Mouse (Mus musculus) adrenal gland, postnatal 14 days (tissue): ENCODE data around the gene Auts2. TPM values are rescaled to one million over a fixed set of nuclear protein-coding genes. Genes with fewer than 3 reads are reported as not detected.

ENCODE experiments used
- DNase-seq: peaks from one replicate; pipeline ENCODE4 v3.0.0; 2021; ENCODE audit warnings: mixed read lengths
- total RNA-seq: library from RNA; stranded (reverse); gene quantifications from 2 replicates; pipeline ENCODE4 v1.2.3, GENCODE M21; 2021

The Auts2 gene
- total RNA-seq, 1 experiment from 2014 or later: 38.2 TPM

DNA sequence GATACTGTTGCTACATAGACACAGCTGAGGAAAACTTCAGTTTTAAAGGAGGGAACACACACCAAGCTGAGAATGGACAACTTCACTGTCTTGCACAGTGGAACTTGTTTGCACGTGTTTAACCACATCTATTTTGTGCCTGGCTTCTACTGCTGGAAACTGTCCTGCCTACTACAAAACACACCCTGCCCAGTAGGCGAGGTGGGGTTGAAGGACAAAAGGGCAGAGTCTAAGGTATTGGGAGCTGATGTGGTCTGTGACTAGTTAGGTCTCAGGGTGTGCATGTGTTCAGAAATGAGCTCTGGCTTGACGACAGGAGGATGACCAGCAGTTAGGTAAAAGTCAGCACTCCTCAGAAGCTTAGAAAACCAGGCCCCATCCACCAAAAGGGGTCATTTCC lies 636.8 kb downstream of the Auts2 start:
- DNase-seq: no peak

- no peak for DNase-seq
These were observed 638.7 kb downstream of the Auts2 start for GRCm38 (mm10) chr5:131904478-131904877.

DNA sequence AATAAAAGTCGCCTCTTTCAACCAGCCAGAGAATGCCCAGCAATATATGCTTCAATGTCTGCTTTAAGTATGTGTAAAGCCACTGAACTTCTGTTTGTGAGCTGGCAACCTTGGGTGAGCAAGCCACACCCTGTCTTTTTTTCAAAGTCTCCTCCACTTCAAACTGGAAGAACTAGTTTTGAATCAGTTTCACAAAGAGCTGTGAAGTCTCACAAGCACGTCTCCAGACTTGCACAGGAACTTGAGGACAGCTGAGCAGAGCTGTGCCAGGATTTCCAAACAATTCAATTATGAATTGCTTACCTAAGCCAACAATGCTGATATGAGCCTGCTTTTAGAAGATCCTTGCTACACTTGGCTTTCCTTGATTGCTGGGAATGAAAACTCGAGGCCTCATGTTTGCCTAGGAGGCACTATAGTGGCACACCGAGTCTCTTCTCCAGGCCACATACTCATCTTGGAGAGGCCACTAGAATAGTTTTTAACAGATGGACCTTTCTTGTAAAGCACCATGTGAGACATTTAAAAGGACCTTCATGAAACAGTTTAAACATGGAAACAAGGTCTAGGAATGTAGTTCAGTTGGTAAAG lies 645.0 kb downstream of the Auts2 start:
- no peak for DNase-seq

DNA sequence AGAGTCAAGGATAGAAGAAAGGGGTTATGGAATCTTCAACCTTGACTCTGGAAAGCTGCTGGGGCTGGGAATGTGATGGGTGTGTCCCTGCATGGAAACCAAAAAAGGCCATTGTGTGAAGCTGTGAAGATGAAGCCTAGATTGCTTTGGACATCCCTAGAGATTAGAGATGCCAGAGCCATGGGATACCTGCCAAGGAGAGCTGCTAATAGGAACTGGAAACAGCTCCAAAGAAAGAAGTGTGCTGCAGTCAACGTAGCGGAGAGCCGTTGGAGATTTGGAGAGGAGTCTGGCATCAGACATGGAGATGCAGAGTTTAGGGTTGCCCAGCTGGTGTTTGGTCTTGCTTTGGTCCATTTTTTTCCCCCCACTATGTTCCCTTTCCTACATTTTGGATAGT lies 656.5 kb downstream of the Auts2 start:
- peak; percentile 8 for DNase-seq

DNA sequence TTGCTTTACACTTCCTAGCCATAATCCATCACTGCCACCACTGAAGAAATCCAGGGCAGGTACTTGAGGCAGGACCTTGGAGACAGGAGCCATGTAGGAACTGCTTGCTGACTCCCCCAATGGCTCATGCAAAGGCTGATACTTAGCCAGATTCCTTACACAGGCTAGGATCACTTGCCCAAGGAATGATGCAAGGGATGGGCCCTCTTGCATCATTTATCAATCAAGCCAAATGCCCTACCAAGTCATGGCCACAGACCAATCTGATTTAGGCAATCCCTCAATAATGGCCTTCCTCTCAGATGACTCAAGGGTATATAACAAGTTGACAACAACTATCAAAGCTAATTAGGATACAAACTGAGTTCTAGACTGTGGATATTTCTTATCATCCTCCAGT lies 666.6 kb downstream of the Auts2 start:
- peak; percentile 71 for DNase-seq

GRCm38 (mm10) chr5:131875976-131876375 lies 667.2 kb downstream of the Auts2 start:
- DNase-seq: peak; percentile 18

GRCm38 (mm10) chr5:131873116-131873515 lies 670.0 kb downstream of the Auts2 start:
- no peak for DNase-seq

DNA sequence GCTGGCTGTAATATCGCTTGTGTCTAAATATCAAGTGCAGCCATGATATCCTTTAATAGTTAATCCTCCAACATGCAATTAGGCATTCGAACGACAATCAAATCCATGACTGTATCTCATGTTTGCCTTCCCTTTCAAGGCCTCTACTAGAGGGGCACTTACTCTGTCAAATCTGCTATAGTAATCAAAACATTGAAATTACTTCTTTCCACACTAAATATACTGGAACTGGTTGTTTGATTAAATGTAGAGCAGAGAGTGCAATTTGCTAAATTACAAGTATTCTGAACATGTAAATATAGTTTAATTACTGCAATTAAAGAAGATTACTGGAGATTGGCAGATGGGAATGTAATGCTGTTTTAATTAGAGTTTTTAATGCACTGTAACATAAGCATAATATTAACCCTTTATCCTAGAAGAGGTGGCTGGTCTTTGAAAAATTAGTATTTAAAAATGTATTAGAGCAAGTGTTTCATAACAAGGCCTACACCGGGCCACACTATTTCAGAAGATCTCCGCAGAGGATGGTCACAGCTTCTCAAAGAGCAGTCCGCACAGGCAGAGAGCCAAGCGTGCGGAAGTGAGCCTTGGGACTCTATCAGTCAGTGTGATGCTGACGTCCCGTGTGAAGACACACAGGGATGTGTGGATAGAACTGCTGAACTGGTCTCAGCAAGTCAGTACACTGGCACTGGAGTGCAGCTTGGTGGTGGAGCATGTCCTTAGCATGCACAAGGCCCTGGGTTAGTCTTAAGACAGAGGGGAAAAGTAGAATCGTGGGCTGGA lies 673.2 kb downstream of the Auts2 start:
- DNase-seq: no peak

- DNase-seq: no peak
These were observed 677.9 kb downstream of the Auts2 start for GRCm38 (mm10) chr5:131865200-131865599.

DNA sequence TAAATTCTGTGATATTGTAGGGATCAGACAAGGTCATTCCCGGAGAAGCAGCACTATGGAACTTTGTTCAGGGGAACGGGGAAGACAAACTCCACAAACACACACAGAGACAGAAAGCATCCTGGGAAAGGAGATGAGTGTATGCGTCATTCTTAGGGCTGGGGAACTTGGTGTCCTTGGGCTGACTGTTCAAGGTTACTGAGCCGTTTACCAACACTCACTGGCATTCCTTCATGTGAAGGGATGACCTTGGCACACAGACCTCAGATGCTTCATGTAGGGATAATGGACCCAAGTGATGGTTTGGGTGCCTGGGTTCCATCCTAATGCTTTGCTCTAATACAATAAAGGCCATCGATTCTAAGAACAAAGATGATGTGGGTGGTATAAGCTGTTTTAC lies 685.2 kb downstream of the Auts2 start:
- DNase-seq: peak; percentile 59

GRCm38 (mm10) chr5:131855358-131855757 lies 687.8 kb downstream of the Auts2 start:
- peak; percentile 42 for DNase-seq

GRCm38 (mm10) chr5:131851597-131852453 lies 691.3 kb downstream of the Auts2 start:
- no peak for DNase-seq

DNA sequence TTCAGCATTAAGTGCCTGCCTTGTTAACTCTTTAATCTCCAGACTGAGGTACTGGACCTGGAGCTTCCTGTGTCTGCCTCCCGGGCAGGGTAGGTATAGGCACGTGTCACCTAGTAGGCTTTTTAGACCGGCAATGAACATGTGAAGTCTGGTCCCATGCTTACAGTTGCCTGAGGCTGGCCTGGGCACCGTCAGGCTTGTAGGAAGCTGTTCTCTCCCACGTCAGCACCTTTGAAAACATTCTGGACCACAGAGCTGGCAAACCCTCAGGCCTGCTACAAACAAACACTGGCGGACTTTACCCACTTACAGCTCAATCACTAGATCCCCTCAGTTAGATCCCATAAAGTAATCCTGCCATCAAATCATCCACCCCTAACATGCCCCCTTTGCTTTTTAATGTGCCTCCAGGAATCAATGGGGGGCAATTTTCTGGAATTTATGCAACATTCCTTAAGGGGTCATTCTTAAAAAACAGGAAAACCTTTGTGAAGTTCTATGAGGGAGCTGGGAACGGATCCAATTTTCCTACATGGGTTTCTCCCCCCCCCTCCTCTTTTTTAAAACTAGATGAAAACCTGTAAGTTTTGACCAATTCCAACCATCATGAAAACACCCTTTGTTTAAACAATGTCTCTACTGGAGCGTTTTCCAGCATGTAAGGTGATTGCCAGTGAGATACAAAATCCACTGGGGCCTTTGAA lies 692.4 kb downstream of the Auts2 start:
- DNase-seq: no peak

DNA sequence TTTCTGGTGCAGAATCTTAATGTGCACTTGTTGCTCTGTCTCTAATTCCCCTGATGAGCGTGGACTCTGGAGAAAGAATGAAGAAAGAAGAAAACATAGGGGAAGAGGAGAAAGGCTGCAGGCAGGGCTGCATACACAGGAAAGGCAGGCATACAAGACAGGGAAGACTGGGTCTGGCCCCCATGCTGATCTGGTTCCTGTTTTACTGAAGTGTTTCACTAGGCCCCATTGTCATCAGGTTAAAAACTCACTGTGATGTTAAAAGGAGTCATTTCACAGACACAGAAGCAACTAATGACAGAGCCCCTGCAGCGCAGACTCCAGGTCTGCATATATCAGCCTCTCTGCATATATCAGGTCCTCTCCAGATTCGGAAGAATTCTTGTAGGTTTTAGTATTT lies 693.5 kb downstream of the Auts2 start:
- DNase-seq: no peak

DNA sequence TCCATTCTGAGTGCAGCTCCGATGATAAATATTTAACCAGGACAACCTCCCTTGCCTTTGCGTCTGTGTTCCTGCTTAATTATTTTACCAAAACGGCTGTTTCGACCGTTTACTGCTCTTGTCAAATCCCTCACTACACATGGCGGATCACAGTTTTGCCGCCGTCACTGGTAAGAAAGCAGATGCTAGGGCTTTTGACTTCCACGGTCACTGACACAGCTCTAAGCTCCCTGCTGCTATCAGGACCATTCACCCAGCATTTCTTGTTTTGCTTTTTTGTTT lies 698.7 kb downstream of the Auts2 start:
- no peak for DNase-seq

- DNase-seq: no peak
These were observed 699.2 kb downstream of the Auts2 start for GRCm38 (mm10) chr5:131843766-131844518.

DNA sequence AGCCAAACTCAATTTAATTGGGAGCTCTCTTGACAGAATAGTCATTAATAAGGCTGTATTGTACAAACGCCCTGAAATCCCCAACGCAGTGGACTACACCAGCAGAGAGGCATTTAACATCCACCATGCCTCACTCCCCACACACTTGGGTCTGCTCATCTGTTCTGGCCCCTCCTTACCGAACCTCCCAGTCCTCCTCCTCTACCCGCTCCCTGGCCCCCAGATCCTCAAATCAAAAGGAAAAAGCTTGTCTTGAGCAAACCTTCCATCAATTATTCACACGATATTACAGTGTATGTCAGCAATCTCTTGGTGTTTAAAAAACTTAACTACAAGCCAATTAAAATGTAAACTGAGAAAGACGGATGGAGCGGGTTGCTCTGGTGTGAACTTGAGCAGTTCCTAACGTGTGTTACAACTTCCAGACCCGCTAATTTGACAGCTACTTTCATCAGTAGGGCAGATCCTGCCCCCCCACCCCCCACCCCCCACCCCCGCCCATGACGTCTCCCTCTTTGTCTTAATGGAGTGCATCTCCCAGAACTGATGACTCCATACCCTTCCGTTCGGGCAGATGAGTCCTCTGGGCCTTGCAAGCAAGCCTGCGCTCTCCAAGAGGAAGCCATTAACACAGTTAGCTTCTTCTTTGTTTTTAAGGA lies 703.4 kb downstream of the Auts2 start:
- DNase-seq: no peak

GRCm38 (mm10) chr5:131839023-131839422 lies 704.1 kb downstream of the Auts2 start:
- DNase-seq: no peak

GRCm38 (mm10) chr5:131838064-131838463 lies 705.1 kb downstream of the Auts2 start:
- DNase-seq: no peak

DNA sequence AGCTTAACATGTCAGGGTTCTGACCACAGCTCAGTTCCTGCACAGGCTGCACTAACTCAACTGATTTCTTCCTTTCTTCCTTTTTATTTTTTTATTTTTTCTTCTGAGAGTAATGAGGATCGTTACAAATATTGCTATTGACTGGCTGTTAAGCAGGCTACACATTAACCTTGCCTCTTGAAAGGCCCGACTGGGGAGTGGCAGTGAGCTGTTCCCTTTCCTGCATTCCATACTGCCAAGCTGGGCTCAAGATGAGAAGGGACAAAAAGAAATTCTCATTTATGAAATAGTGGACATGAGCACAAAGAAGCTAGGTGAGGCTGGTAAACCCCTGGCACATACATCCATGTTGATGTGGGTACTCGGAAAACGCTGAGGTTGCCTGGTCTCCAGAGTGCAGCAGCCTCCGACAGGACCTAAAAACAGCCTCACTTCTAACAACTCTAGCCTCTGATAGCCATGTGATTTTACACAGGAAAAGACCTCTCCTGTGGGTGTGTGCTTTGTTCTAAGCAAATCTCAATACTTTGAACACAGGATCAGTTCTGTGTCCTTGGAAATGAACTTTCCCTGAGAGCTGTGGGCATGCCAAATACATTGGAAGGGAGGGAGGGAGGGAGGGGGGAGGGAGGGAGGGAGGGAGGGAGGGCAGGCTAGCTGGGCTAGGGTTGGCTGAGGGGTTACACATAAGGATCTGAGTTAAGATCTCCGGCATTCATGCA lies 707.0 kb downstream of the Auts2 start:
- no peak for DNase-seq
